Mouse (Mus musculus): Measurements from ENCODE around the gene Lhfpl2.

- TF ChIP-seq CTCF (IDR thresholded peaks at IDR 0.05; ENCODE audit: low read depth) (no peak), EP300 (IDR thresholded peaks at IDR 0.05; ENCODE audit: low read depth) (no peak)
These were observed 1.8 kb downstream of the Lhfpl2 start for GRCm38 (mm10) chr13:94059373-94059772.
